Mouse (Mus musculus) forebrain, embryonic 12.5 days (tissue): ENCODE measurements around the gene 1810010H24Rik. TPM values are rescaled to one million over a fixed set of nuclear protein-coding genes. Genes with fewer than 3 reads are reported as not detected.
"Not testable (repeated sequence)": the region's sequence is repeated elsewhere in the genome, so short reads cannot be mapped to it uniquely, and the experiment has no call there.

ENCODE experiments used
- ATAC-seq: fragments of 200-750 bp; cut with Nextera tagmentation; 2 replicates; pipeline ENCODE4 v1.8.0; 2017; ENCODE audit warnings: moderate TSS enrichment; ENCODE audit not compliant: low FRiP score
- H3K27ac ChIP-seq: fragments of 300-500 bp; sonication (generic); 2 replicates; pipeline ENCODE4 v1.5.1; 2016; ENCODE audit warnings: mild to moderate bottlenecking
- H3K27me3 ChIP-seq: fragments of 300-500 bp; sonication (generic); 2 replicates; pipeline ENCODE4 v1.6.1; 2016; ENCODE audit warnings: mild to moderate bottlenecking
- H3K36me3 ChIP-seq: fragments of 300-500 bp; sonication (generic); replicated peaks from 2 replicates; pipeline ENCODE4 v1.6.1; 2016; ENCODE audit warnings: mild to moderate bottlenecking
- H3K4me1 ChIP-seq: fragments of 300-500 bp; sonication (generic); 2 replicates; pipeline ENCODE4 v1.6.1; 2016
- H3K4me2 ChIP-seq: fragments of 300-500 bp; sonication (generic); 2 replicates; pipeline ENCODE4 v1.6.1; 2016; ENCODE audit warnings: mild to moderate bottlenecking, moderate library complexity
- H3K4me3 ChIP-seq: fragments of 300-500 bp; sonication (generic); replicated peaks from 2 replicates; pipeline ENCODE4 v1.5.1; 2016; ENCODE audit warnings: mild to moderate bottlenecking
- H3K9ac ChIP-seq: fragments of 300-500 bp; sonication (generic); 2 replicates; pipeline ENCODE4 v1.6.1; 2016; ENCODE audit warnings: mild to moderate bottlenecking
- H3K9me3 ChIP-seq: fragments of 300-500 bp; sonication (generic); 2 replicates; pipeline ENCODE4 v1.6.1; 2016
- WGBS: fragments of 180-500 bp; shearing (Covaris S2); methylation state at CpG from one replicate; pipeline ENCODE4 v1.1.7; 2016; 5-methylcytosine and 5-hydroxymethylcytosine counted together
- polyA plus RNA-seq: library from polyadenylated mRNA; unstranded; fragments of >200 nt; fragmentation: Nextera tagmentation; extraction: Ambion mirVana; gene quantifications from 2 replicates; pipeline ENCODE4 v1.2.1, GENCODE M21; 2016

Gene 1810010H24Rik
- 2.4 and 3.1 TPM in 2 replicates for polyA plus RNA-seq

DNA sequence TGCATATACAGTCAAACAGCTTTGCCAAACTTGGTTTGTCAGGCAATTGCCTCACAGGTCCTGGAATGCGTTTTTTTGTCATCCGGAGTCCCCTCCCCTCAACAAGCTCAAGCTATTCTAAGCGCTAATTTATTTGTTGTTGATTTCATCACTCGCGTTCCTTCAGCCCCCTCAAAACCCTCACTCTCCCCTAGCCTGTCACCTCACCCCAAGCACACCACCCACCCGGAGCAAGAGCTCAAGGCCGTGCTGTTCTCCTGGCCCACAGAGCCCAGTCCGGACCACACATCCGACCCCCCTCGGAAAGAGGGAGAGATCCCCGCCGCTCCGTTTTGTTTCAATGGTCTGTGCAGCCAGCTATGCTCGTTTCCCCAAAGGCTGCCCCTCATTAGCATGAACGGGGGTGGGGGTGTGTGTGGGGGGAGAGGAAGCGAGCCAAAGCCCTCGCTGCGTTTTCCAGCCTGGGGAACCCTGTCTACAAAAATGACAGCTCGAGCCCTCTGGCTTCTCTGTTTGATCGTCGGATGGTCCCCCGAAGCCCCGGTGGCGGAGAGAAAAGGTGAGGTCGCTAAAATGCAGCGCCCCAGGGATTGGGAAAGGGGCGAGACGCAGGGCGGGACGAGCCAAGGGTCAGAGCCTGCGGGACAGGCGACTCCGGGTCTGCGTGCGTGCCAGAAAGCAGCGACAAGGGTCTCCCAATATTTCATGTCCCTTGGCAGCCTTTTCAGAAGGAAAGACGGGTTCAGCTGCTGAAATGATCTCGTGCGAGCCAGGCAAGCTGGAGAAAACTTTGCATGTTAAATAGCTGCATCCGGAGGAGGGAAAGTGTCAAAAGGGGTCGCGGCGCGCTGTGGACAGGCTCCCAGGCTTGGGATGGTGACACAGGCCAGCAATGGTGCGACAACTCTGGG lies at the start of gene 1810010H24Rik:
1810010H24Rik (plus strand) TSS at position 271 of the 911 bp plus-strand sequence.
- under 1% methylated on average over 45 of the region's 45 CpGs for WGBS
- Histone ChIP-seq H3K27ac (0 out of 2 replicates have a peak within 1 kb of the TSS, but pooled peaks have one; percentile 38), H3K4me1 (peaks cover 43% of the 10 kb centered on the region), H3K36me3 (no peaks in the 10 kb centered on the region), H3K9ac (peak within 1 kb of the TSS; percentile 48), H3K27me3 (0 out of 2 replicates have a peak, but pooled peaks cover 18% of the 10 kb centered on the region), H3K4me2 (peak within 1 kb of the TSS; percentile 74), H3K9me3 (no peaks in the 10 kb centered on the region), H3K4me3 (peak within 1 kb of the TSS; percentile 63)
- no peak for ATAC-seq

DNA sequence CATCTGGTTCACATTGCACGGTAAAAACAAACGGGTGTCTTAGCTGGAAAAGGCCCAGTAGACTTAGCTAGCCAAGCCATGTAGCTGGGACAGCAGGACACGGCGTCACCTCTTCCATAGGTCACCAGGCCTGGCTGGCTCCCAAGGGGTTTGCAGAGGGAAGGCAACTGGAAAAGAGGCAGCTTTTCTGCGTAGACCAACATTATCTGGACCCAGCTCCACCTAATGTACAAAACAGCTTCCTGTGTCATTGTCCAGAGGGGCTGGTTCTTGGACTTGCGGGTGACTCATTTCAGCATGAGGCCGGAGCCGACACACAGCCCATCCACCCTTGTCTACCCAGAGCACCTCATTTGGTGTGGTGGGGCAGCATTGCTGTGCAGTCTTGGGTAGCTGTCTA lies 49.3 kb upstream of the 1810010H24Rik start:
- no peak for ATAC-seq
- Histone ChIP-seq H3K9me3 (no peaks in the 10 kb centered on the region), H3K27ac (no peak overlapping the region), H3K4me1 (no peaks in the 10 kb centered on the region), H3K4me2 (no peak overlapping the region), H3K27me3 (no peaks in the 10 kb centered on the region), H3K36me3 (no peaks in the 10 kb centered on the region), H3K4me3 (no peak overlapping the region), H3K9ac (no peak overlapping the region)
- WGBS: 89% methylated on average over 8 of the region's 8 CpGs

DNA sequence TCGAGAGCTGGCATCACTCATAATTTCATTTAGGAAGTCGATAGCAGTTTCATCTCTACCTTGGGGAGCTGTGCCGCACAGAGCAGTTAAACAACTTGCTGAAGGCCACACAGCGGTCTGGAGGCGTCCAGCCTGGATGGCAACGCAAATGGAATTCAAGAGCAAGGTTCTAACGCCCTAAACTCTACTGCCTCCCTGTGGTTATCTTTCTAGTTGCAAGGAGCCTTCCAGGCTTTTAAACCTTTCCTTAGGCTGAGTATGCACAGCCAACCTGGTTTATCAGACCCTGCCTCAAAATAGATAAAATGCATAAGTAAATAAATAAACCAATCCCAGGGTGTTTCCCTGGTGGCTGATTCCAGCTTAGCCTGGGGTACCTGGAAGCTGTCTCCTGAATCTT lies 45.0 kb upstream of the 1810010H24Rik start:
- Histone ChIP-seq H3K27ac (no peak overlapping the region), H3K9ac (no peak overlapping the region), H3K4me2 (no peak overlapping the region), H3K4me1 (no peaks in the 10 kb centered on the region), H3K27me3 (no peaks in the 10 kb centered on the region), H3K36me3 (0 out of 2 replicates have a peak, but pooled peaks cover 6% of the 10 kb centered on the region), H3K9me3 (no peaks in the 10 kb centered on the region), H3K4me3 (no peak overlapping the region)
- 20% methylated on average over 7 of the region's 7 CpGs for WGBS
- ATAC-seq: no peak

DNA sequence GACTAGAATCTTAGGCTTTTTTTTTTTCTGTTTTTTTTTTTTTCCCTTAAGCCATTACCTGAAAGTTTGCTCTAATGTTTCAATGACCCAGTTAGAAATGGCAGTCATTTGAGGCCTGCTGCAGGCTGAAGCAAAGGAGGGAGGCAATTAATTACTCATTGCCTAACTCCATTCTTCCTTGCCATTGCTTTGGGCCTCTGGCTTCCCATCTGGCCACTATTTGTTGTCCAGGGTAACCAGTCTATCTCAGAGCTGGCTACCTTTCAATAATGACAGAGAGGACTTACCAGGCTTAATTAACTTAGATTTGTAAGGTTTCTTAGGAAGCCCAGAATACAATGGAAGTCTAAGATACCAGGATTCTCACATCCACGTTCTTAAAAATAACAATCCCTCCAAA lies 43.7 kb upstream of the 1810010H24Rik start:
- H3K4me2 ChIP-seq: no peak overlapping the region
- ATAC-seq: no peak
- H3K9ac ChIP-seq: no peak overlapping the region
- H3K36me3 ChIP-seq: 0 out of 2 replicates have a peak, but pooled peaks cover 7% of the 10 kb centered on the region
- no peaks in the 10 kb centered on the region for H3K27me3 ChIP-seq
- no peak overlapping the region for H3K4me3 ChIP-seq
- no peaks in the 10 kb centered on the region for H3K9me3 ChIP-seq
- no peaks in the 10 kb centered on the region for H3K4me1 ChIP-seq
- WGBS: 9% methylated on average over 1 of the region's 1 CpGs
- no peak overlapping the region for H3K27ac ChIP-seq

DNA sequence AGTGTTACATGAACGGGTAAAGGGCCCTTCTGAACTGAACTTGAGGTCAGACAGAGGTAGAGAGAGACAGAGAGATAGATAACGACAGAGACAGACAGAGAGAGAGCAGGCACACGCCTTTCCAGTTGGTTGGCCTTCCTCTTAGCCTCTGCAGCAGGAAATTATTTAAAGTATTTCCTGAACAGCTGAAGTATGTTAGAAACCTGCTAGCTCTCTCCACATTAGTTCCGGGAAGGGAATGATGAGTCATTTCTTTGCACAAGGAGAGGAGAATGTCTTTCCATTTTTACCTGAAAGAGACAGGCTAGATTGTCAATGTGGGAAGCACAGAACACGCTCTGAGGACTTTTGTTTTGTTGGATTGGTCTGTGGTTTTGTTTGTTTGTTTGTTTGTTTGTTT lies 43.1 kb upstream of the 1810010H24Rik start:
- Histone ChIP-seq H3K4me1 (no peaks in the 10 kb centered on the region), H3K9ac (no peak overlapping the region), H3K36me3 (peaks cover 13% of the 10 kb centered on the region), H3K27ac (no peak overlapping the region), H3K9me3 (no peaks in the 10 kb centered on the region), H3K27me3 (no peaks in the 10 kb centered on the region), H3K4me2 (no peak overlapping the region), H3K4me3 (no peak overlapping the region)
- WGBS: 55% methylated on average over 5 of the region's 5 CpGs
- ATAC-seq: no peak

DNA sequence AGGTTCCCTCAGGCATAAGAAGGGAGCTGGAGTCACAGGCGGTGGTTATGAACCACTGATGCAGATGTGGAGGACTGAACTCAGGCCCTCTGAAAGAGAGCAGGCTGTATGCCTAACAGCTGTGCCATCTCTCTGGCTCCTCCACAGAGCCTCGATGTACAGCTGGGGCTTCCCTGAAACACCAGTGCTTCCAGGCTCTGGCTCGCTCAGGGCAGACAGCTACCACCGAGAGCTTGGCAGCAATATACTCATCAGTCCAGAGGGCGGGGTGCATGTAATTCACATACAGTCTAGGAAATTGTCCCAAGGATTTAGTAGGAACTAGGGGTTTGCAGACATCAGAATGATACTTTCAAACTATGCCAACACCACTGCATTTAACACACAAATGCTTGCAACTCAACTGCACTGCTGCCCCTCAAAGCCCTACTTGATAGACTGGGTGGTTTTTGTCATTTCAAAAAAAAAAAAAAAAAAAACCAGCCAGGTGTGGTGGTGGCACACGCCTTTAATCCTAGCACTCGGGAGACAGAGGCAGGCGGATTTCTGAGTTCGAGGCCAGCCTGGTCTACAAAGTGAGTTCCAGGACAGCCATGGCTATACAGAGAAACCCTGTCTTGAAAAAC lies 39.4 kb upstream of the 1810010H24Rik start:
- H3K9me3 ChIP-seq, H3K9ac ChIP-seq, H3K27ac ChIP-seq, H3K4me3 ChIP-seq, H3K27me3 ChIP-seq, H3K4me2 ChIP-seq, ATAC-seq, H3K4me1 ChIP-seq: not testable (repeated sequence)
- WGBS: 90% methylated on average over 9 of the region's 9 CpGs
- peaks cover 47% of the 10 kb centered on the region for H3K36me3 ChIP-seq

DNA sequence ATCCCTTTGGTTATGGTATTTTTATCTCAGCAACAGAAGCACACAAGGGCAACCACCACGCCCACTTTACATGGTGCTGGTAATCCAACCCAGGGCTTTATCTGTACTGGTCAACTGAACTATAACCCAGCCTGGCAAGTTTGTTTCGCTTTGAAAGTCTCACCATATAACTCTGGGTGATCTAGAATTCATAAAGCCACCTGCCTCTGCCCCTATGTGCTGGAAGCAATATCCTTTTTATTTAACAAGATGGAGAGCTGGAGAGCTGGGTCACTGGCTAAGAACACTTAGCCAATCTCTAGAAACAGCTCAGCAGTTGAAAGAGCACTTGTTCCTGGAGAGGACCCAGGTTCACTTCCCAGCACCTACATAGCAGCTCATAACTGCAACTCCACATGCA lies 38.1 kb upstream of the 1810010H24Rik start:
- 93% methylated on average over 2 of the region's 2 CpGs for WGBS

DNA sequence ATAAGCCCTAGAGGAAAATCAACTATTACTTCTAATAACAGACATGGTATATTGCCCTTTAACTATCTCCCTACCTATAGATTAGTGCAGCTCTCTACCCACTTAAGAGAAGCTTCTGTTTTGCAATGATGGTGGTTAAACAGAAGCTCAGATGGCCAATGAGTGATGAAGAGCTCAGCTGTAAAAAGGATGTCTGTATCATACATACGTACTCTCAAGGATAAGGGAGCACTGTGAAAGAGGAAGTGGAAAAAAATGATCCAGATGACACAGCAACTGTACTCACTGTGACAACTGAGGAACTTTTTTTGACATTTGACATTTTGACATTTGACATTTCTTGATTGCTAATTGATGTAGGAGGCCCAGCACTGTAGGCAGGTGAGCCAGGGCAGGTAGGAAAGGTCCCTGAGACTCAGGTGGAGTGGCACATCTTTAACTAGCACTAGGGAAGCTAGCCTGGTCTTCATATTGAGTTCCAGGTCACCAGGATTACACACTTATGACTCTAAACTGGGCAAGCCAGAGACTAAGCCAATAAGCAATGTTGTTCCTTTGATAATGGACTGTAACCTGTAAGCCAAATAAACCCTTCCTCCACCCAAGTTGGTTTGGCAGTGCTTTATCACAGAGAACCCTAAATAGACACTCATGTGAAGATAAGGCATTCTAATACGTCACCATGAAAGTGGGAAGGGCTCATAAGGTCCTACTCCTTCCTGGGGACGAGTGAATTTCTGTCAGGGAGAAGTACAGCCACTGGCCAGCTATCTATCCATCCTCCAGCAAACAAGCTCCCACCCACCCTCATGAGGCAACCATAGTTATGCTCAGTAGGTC lies 31.0 kb upstream of the 1810010H24Rik start:
- Histone ChIP-seq H3K4me2 (no peak overlapping the region), H3K9ac (no peak overlapping the region), H3K27ac (no peak overlapping the region), H3K4me1 (peaks cover 26% of the 10 kb centered on the region), H3K4me3 (no peak overlapping the region), H3K9me3 (no peaks in the 10 kb centered on the region), H3K27me3 (no peaks in the 10 kb centered on the region), H3K36me3 (peaks cover 75% of the 10 kb centered on the region)
- WGBS: 88% methylated on average over 3 of the region's 3 CpGs
- ATAC-seq: no peak

More for the DNA sequence above, 38.1 kb upstream of the 1810010H24Rik start:
- H3K36me3 ChIP-seq: peaks cover 58% of the 10 kb centered on the region
- H3K4me2 ChIP-seq: no peak overlapping the region
- H3K4me3 ChIP-seq: no peak overlapping the region
- H3K9me3 ChIP-seq: no peaks in the 10 kb centered on the region
- no peak for ATAC-seq
- no peak overlapping the region for H3K27ac ChIP-seq
- no peaks in the 10 kb centered on the region for H3K4me1 ChIP-seq
- no peak overlapping the region for H3K9ac ChIP-seq
- H3K27me3 ChIP-seq: no peaks in the 10 kb centered on the region

DNA sequence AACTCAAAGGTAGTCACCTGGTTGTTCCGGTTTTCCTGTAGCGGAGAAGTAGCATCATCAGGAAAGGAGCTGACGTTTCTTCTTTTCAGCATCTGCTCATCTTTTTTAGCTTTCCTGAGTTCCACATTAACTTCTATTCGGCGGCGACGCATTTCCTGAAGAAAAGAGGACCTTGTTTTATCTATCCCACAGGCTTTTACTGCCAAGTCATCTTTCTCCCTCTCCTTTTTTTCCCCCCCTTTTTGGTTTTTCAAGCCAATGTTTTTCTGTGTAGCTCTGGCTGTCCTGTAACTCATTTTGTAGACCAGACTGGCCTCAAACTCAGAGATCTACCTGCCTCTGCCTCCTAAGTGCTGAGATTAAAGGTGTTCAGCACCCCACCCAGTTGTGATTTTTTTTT lies 29.0 kb upstream of the 1810010H24Rik start:
- not testable (repeated sequence) for ATAC-seq, H3K27ac ChIP-seq, H3K9me3 ChIP-seq, H3K27me3 ChIP-seq
- 98% methylated on average over 7 of the region's 7 CpGs for WGBS
- 0 out of 2 replicates have a peak overlapping the region, but pooled peaks have one; percentile 25 for H3K9ac ChIP-seq
- peaks cover 55% of the 10 kb centered on the region for H3K36me3 ChIP-seq
- peak overlapping the region; percentile 99 for H3K4me3 ChIP-seq
- H3K4me1 ChIP-seq: peaks cover 26% of the 10 kb centered on the region
- peak overlapping the region; percentile 60 for H3K4me2 ChIP-seq

DNA sequence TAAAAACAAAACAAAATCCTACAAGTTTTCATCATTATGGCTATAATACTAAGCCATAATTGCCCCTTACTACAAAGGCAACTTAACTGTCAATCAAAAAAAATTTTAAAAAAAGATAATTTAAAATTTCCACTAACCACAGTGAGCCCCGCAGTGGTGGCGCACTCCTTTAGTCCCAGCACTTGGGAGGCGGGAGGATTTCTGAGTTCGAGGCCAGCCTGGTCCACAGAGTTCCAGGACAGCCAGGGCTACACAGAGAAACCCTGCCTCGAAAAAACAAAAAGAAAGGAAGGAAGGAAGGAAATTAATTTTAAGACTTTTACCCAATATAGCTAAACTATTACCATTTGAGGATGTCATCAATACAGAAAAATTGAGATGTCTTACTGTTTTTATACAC lies 27.5 kb upstream of the 1810010H24Rik start:
- H3K9ac ChIP-seq: peak overlapping the region; percentile 97
- WGBS: 10% methylated on average over 5 of the region's 5 CpGs
- H3K4me2 ChIP-seq: peak overlapping the region; percentile 60
- H3K36me3 ChIP-seq: peaks cover 41% of the 10 kb centered on the region
- H3K27ac ChIP-seq: peak overlapping the region; percentile 93; the same call in 1 of the 2 replicates
- peaks cover 34% of the 10 kb centered on the region for H3K4me1 ChIP-seq
- peak overlapping the region; percentile 99 for H3K4me3 ChIP-seq
- H3K9me3 ChIP-seq: no peaks in the 10 kb centered on the region
- no peaks in the 10 kb centered on the region for H3K27me3 ChIP-seq
- no peak for ATAC-seq

DNA sequence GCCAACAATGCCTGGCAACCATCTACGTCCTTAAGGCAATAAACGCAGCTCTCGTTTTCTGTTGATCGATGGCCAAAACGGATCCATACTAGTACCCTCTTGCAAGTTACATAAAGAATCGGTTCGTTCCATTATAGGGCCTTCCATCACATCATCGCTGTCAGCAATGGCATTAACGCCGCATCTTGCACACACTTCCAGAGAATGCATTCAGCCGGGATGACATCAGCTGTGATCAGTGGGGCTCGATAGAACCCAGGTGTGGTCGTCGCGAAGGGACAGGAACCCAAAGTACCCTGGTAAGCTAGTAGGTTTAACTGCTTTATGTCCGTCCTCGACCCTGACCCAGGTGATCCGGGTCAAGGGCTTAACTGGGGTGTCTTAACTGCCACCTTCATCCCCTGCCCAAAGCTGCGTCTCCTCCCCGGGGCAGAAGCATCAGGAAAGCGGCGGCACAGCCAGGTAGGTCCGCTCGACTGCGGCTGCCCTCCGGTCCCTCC lies 26.8 kb upstream of the 1810010H24Rik start:
- no peaks in the 10 kb centered on the region for H3K27me3 ChIP-seq
- peak overlapping the region; percentile 97 for H3K9ac ChIP-seq
- no peaks in the 10 kb centered on the region for H3K9me3 ChIP-seq
- H3K27ac ChIP-seq: peak overlapping the region; percentile 93
- WGBS: under 1% methylated on average over 26 of the region's 26 CpGs
- H3K4me1 ChIP-seq: peaks cover 34% of the 10 kb centered on the region
- H3K4me2 ChIP-seq: peak overlapping the region; percentile 60
- H3K36me3 ChIP-seq: peaks cover 35% of the 10 kb centered on the region
- peak; percentile 27 for ATAC-seq
- H3K4me3 ChIP-seq: peak overlapping the region; percentile 99
